Mouse (Mus musculus) bone marrow macrophage, adult 2 months (primary cell): ENCODE measurements around the gene Triap1.

ENCODE experiments used
- CTCF ChIP-seq: IDR thresholded peaks from 2 replicates; pipeline ENCODE4 v1.5.1; 2012; ENCODE audit warnings: low read depth, mild to moderate bottlenecking, low read length, moderate library complexity
- POLR2A ChIP-seq: IDR thresholded peaks from 2 replicates; pipeline ENCODE4 v1.6.1; 2012; ENCODE audit warnings: mild to moderate bottlenecking, low read depth, low read length, borderline replicate concordance

- TF ChIP-seq POLR2A (no peak), CTCF (no peak)
Observed at GRCm38 (mm10) chr5:115348546-115349224, 7.7 kb downstream of the Triap1 start, which contains the start of gene Cox6a1.
